In the genomic region with DNA sequence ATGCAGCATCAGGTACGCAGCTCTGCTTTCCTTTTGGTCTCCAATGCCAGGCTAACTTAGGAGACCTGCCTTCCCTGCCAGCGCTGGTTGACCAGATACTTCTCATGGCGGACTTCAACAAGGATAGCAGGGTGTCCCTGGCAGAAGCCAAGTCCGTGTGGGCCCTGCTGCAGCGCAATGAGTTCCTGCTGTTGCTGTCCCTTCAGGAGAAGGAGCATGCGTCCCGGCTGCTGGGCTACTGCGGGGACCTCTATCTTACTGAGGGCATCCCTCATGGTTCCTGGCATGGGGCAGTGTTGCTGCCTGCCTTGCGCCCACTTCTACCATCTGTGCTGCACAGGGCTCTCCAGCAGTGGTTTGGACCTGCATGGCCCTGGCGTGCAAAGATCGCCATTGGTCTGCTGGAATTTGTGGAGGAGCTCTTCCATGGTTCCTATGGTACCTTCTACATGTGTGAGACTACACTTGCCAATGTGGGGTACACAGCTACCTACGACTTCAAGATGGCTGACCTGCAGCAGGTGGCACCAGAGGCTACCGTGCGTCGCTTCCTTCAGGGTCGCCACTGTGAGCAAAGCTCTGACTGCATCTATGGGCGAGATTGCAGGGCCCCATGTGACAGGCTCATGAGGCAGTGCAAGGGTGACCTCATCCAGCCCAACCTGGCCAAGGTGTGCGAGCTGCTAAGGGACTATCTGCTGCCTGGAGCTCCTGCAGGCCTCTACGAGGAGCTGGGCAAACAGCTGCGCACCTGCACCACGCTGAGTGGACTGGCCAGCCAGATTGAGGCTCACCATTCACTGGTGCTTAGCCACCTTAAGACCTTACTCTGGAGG, we compare ENCODE assay signal across 18 mouse cellular contexts. TPM values are rescaled to one million over a fixed set of nuclear protein-coding genes. Genes with fewer than 3 reads are reported as not detected.
DNase-seq lines count a peak whose midpoint lies in the region; ATAC-seq and TF ChIP-seq lines count a peak whose summit lies in the region.
"Had no signal": no experiment of that assay in that cellular context is flagged by ENCODE, and none has a peak within 500 bp of the region (broad histone marks: within the 10 kb centered on the region; RNA-seq: fewer than 3 reads in every experiment).

No protein-coding gene starts in this region.

- no peak overlapping the region for H3K4me2 ChIP-seq in liver, embryonic 11.5 days
- H3K4me2 ChIP-seq: embryonic facial prominence, embryonic 12.5 days; stomach, embryonic 15.5 days had no signal

- TF ChIP-seq RAD21 in MEL (IDR thresholded peaks at IDR 0.05; ENCODE audit: low read depth, low read length): no peak

- H3K27me3 ChIP-seq in E14TG2a.4 (ENCODE audit: insufficient read depth, low read length) (no peaks in the 10 kb centered on the region), MEL (ENCODE audit: control insufficient read depth in 1 of 2, insufficient read depth in 2 of 2, low read length in 2 of 2) (no peaks in the 10 kb centered on the region)
- H3K27me3 ChIP-seq in liver, embryonic 11.5 days (replicated peaks; ENCODE audit: control insufficient read depth, insufficient read depth, low read length): no peaks in the 10 kb centered on the region
- H3K27me3 ChIP-seq: embryonic facial prominence, embryonic 12.5 days; stomach, embryonic 15.5 days had no signal

- peaks cover 78% of the 10 kb centered on the region for H3K36me3 ChIP-seq in E14TG2a.4 (ENCODE audit: insufficient read depth, low read length)
- peaks cover 14 to 17% of the 10 kb centered on the region in 2 experiments for H3K36me3 ChIP-seq in MEL (ENCODE audit: control insufficient read depth in 1 of 2, insufficient read depth in 2 of 2, low read length in 2 of 2)
- peaks cover 33% of the 10 kb centered on the region for H3K36me3 ChIP-seq in liver, embryonic 11.5 days (ENCODE audit: control insufficient read depth, insufficient read depth, low read length)

- peak; percentile 14; the same call in 1 of the 2 replicates for ATAC-seq in liver, embryonic 11.5 days (replicated peaks; ENCODE audit: low FRiP score)
- ATAC-seq: forebrain, postnatal 0 days had no signal

- TF ChIP-seq POLR2A in MEL (IDR thresholded peaks at IDR 0.05; ENCODE audit: control insufficient read depth in 1 of 2, insufficient read depth in 1 of 2, low read depth in 1 of 2, low read length in 2 of 2, poor library complexity in 1 of 2): peak; percentile 12 to 48; a peak in 3 of 4 replicates

- peak overlapping the region; percentile 14; the same call in 1 of the 2 replicates for H3K27ac ChIP-seq in layer of hippocampus, adult 2 months
- no peak overlapping the region for H3K27ac ChIP-seq in MEL (ENCODE audit: control insufficient read depth, low read depth, low read length)
- H3K27ac ChIP-seq in liver, embryonic 11.5 days (ENCODE audit: low read depth, low read length): 0 out of 2 replicates have a peak overlapping the region, but pooled peaks have one; percentile 23
- H3K27ac ChIP-seq: embryonic facial prominence, embryonic 12.5 days; stomach, embryonic 15.5 days had no signal

- TF ChIP-seq EP300 in MEL (IDR thresholded peaks at IDR 0.05; ENCODE audit: low read depth in 1 of 2, low read length in 2 of 2): no peak

- H3K4me1 ChIP-seq in E14TG2a.4 (replicated peaks; ENCODE audit: low read depth, low read length): peaks cover 71% of the 10 kb centered on the region
- peaks cover 0 to 12% of the 10 kb centered on the region in 2 experiments; a peak in 2 of 4 replicates for H3K4me1 ChIP-seq in MEL (ENCODE audit: control insufficient read depth in 1 of 2, insufficient read depth in 2 of 2, low read length in 2 of 2)
- H3K4me1 ChIP-seq in liver, embryonic 11.5 days (replicated peaks; ENCODE audit: control insufficient read depth, insufficient read depth, low read length): peaks cover 24% of the 10 kb centered on the region

- H3K9me3 ChIP-seq in E14TG2a.4 (ENCODE audit: low read length) (no peaks in the 10 kb centered on the region), MEL (replicated peaks; ENCODE audit: insufficient read depth, low read length) (no peaks in the 10 kb centered on the region)
- H3K9me3 ChIP-seq in liver, embryonic 11.5 days (ENCODE audit: control insufficient read depth, low read length): no peaks in the 10 kb centered on the region
- H3K9me3 ChIP-seq: embryonic facial prominence, embryonic 12.5 days; stomach, embryonic 15.5 days had no signal

- TF ChIP-seq CTCF in layer of hippocampus, adult 2 months (conservative IDR thresholded peaks at IDR 0.05): no peak
- TF ChIP-seq CTCF in E14TG2a.4 (conservative IDR thresholded peaks at IDR 0.05; ENCODE audit: low read length) (no peak), MEL (IDR thresholded peaks at IDR 0.05 in 2 of 3, conservative IDR thresholded peaks at IDR 0.05 in 1 of 3; ENCODE audit: control insufficient read depth in 1 of 3, insufficient read depth in 1 of 3, low read depth in 2 of 3, low read length in 3 of 3, poor library complexity in 1 of 3, severe bottlenecking in 1 of 3) (no peak)

- no peak overlapping the region for H3K4me3 ChIP-seq in layer of hippocampus, adult 2 months
- H3K4me3 ChIP-seq in E14TG2a.4 (replicated peaks; ENCODE audit: low read length) (0 out of 2 replicates have a peak overlapping the region, but pooled peaks have one; percentile 7), MEL (ENCODE audit: control insufficient read depth in 1 of 2, insufficient read depth in 1 of 2, low read depth in 2 of 2, low read length in 2 of 2) (no peak overlapping the region)
- no peak overlapping the region for H3K4me3 ChIP-seq in liver, embryonic 11.5 days (ENCODE audit: low read depth, low read length)
- H3K4me3 ChIP-seq: embryonic facial prominence, embryonic 12.5 days; stomach, embryonic 15.5 days had no signal

- 62% methylated on average over 21 of the region's 21 CpGs for WGBS in liver, embryonic 11.5 days

- no peak for DNase-seq in layer of hippocampus, adult 2 months (ENCODE audit: low spot score in 2 of 2)
- DNase-seq in layer of hippocampus, postnatal 14 days (ENCODE audit: low spot score in 2 of 2): no peak
- peak; percentile 64 for DNase-seq in MEL (ENCODE audit: low read depth, low spot score)
- DNase-seq in liver, embryonic 11.5 days (ENCODE audit: low spot score): peak; percentile 72
- DNase-seq in kidney, adult 18-20 months: no peak
- DNase-seq in urinary bladder, postnatal 14 days (ENCODE audit: low spot score): no peak
- DNase-seq: forebrain, postnatal 0 days; heart, postnatal 14 days; kidney, adult 2 months; lung, postnatal 14 days had no signal

- H3K79me2 ChIP-seq in MEL (ENCODE audit: control insufficient read depth, insufficient read depth, low read length, poor library complexity): peaks cover 25% of the 10 kb centered on the region

- H3K9ac ChIP-seq in MEL (ENCODE audit: control insufficient read depth, low read depth, low read length, poor library complexity, severe bottlenecking): no peak overlapping the region
- H3K9ac ChIP-seq in liver, embryonic 11.5 days (ENCODE audit: low read depth, low read length): 0 out of 2 replicates have a peak overlapping the region, but pooled peaks have one; percentile 22
- H3K9ac ChIP-seq: embryonic facial prominence, embryonic 12.5 days; forebrain, postnatal 0 days; stomach, embryonic 15.5 days had no signal

TF ChIP-seq in MEL, 35 proteins besides CTCF, POLR2A, EP300 and RAD21 (continues in another document):
- TF ChIP-seq MAX (IDR thresholded peaks at IDR 0.05; ENCODE audit: low read length): no peak
- TF ChIP-seq MYC (IDR thresholded peaks at IDR 0.05; ENCODE audit: low read depth, low read length): peak; percentile 10; the same call in 1 of the 2 replicates
- TF ChIP-seq ZC3H11A (IDR thresholded peaks at IDR 0.05; ENCODE audit: low read depth, low read length): no peak
- peak; percentile 50 for TF ChIP-seq POLR2AphosphoS2 (IDR thresholded peaks at IDR 0.05; ENCODE audit: low read length)
- TF ChIP-seq CHD2 (IDR thresholded peaks at IDR 0.05; ENCODE audit: low read length): 0 out of 2 replicates have a peak, but pooled peaks have one; percentile 6
- 0 out of 2 replicates have a peak, but pooled peaks have one; percentile 49 for TF ChIP-seq MYB (IDR thresholded peaks at IDR 0.05; ENCODE audit: low read depth, low read length)
- TF ChIP-seq RCOR1 (IDR thresholded peaks at IDR 0.05; ENCODE audit: low read depth, low read length): no peak

RNA-seq across cellular contexts. Expression of a gene that starts 7.5 kb away (rescaled TPM):
- 10 to 100 TPM; 70.3 to 72.6 TPM for total RNA-seq in layer of hippocampus, adult 2 months (2021)
- 10 to 100 TPM; 73.3 to 76.4 TPM for total RNA-seq in layer of hippocampus, postnatal 14 days (2021)
- total RNA-seq in MEL (2012; rRNA removed): 0.33 and 0.42 TPM in 2 replicates
- polyA plus RNA-seq in MEL (2012; ENCODE audit: insufficient read depth in 1 of 2, insufficient read length in 2 of 2, low read depth in 1 of 2, low replicate concordance in 2 of 2, missing spikeins in 1 of 2): under 1 TPM in 1 of 2 experiments, not detected in 1; 0.67 TPM
- 10.5 and 11.1 TPM in 2 replicates for polyA plus RNA-seq in liver, embryonic 11.5 days (2014; fragmentation: Nextera tagmentation; extraction: Ambion mirVana)
- total RNA-seq: monocyte, adult 5-6 weeks had no signal

RNA-seq across cellular contexts. Expression of a gene that starts 31.5 kb away (rescaled TPM):
- total RNA-seq in layer of hippocampus, adult 2 months (2021): 1 to 10 TPM; 1.6 to 2.5 TPM
- 1 to 10 TPM; 1.2 to 1.9 TPM for total RNA-seq in layer of hippocampus, postnatal 14 days (2021)
- 21.0 and 22.3 TPM in 2 replicates for total RNA-seq in MEL (2012; rRNA removed)
- 10 to 100 TPM in 1 of 2 experiments, not detected in 1; 42.4 TPM for polyA plus RNA-seq in MEL (2012; ENCODE audit: insufficient read depth in 1 of 2, insufficient read length in 2 of 2, low read depth in 1 of 2, low replicate concordance in 2 of 2, missing spikeins in 1 of 2)
- 36.1 and 40.1 TPM in 2 replicates for polyA plus RNA-seq in liver, embryonic 11.5 days (2014; fragmentation: Nextera tagmentation; extraction: Ambion mirVana)

RNA-seq across cellular contexts. Expression of a gene that starts 35.4 kb away (rescaled TPM):
- total RNA-seq in layer of hippocampus, adult 2 months (2021): not detected
- not detected for total RNA-seq in layer of hippocampus, postnatal 14 days (2021)
- total RNA-seq in MEL (2012; rRNA removed): not detected in 2 replicates
- polyA plus RNA-seq in MEL (2012; ENCODE audit: insufficient read depth in 1 of 2, insufficient read length in 2 of 2, low read depth in 1 of 2, low replicate concordance in 2 of 2, missing spikeins in 1 of 2): not detected
- polyA plus RNA-seq in liver, embryonic 11.5 days (2014; fragmentation: Nextera tagmentation; extraction: Ambion mirVana): not detected in 2 replicates
- total RNA-seq: adrenal gland, postnatal 14 days; forebrain, postnatal 0 days; gastrocnemius, postnatal 4 days; heart, postnatal 14 days; layer of hippocampus, adult 18-20 months; left cerebral cortex, postnatal 25 days; monocyte, adult 5-6 weeks had no signal
- polyA plus RNA-seq: embryonic facial prominence, embryonic 12.5 days; forebrain, postnatal 0 days; stomach, embryonic 15.5 days had no signal

RNA-seq across cellular contexts. Expression of a gene that starts 49.3 kb away (rescaled TPM):
- not detected for total RNA-seq in layer of hippocampus, adult 2 months (2021)
- not detected for total RNA-seq in layer of hippocampus, postnatal 14 days (2021)
- total RNA-seq in MEL (2012; rRNA removed): 0.15 TPM in 1 of 2 replicates, not detected in the other
- not detected for polyA plus RNA-seq in MEL (2012; ENCODE audit: insufficient read depth in 1 of 2, insufficient read length in 2 of 2, low read depth in 1 of 2, low replicate concordance in 2 of 2, missing spikeins in 1 of 2)
- polyA plus RNA-seq in liver, embryonic 11.5 days (2014; fragmentation: Nextera tagmentation; extraction: Ambion mirVana): not detected in 2 replicates
- total RNA-seq: adrenal gland, postnatal 14 days; forebrain, postnatal 0 days; gastrocnemius, postnatal 4 days; heart, postnatal 14 days; layer of hippocampus, adult 18-20 months; left cerebral cortex, postnatal 25 days; monocyte, adult 5-6 weeks had no signal
- polyA plus RNA-seq: embryonic facial prominence, embryonic 12.5 days; forebrain, postnatal 0 days; kidney, adult 2 months; stomach, embryonic 15.5 days had no signal

RNA-seq across cellular contexts. Expression of a gene that starts 55.9 kb away (rescaled TPM):
- 10 to 100 TPM; 72.2 to 74.3 TPM for total RNA-seq in layer of hippocampus, adult 2 months (2021)
- 10 to 100 TPM; 80.2 to 84.1 TPM for total RNA-seq in layer of hippocampus, postnatal 14 days (2021)
- total RNA-seq in MEL (2012; rRNA removed): 73.9 and 95.4 TPM in 2 replicates
- polyA plus RNA-seq in MEL (2012; ENCODE audit: insufficient read depth in 1 of 2, insufficient read length in 2 of 2, low read depth in 1 of 2, low replicate concordance in 2 of 2, missing spikeins in 1 of 2): 100 to 1,000 TPM in 1 of 2 experiments, not detected in 1; 125 TPM
- 161 and 181 TPM in 2 replicates for polyA plus RNA-seq in liver, embryonic 11.5 days (2014; fragmentation: Nextera tagmentation; extraction: Ambion mirVana)
- total RNA-seq: monocyte, adult 5-6 weeks had no signal

Comparison
In these comparisons a context has a peak if more than half of its experiments do, and no peak if none do; other contexts are left out.
1. DNase-seq: peak in MEL (single experiment) and liver, embryonic 11.5 days (single experiment); none in layer of hippocampus, adult 2 months (0 of 2), layer of hippocampus, postnatal 14 days (0 of 2), kidney, adult 18-20 months (single experiment) and urinary bladder, postnatal 14 days (single experiment).
2. RNA of a gene that starts 7.5 kb away (total RNA-seq): 73.3 to 76.4 TPM in layer of hippocampus, postnatal 14 days and 70.3 to 72.6 TPM in layer of hippocampus, adult 2 months; 0.33 to 0.42 TPM in MEL; every median in the first group is over 10 times any median in the second.